Mouse (Mus musculus) kidney, adult 2 months (tissue): ENCODE measurements around the gene Apln. TPM values are rescaled to one million over a fixed set of nuclear protein-coding genes. Genes with fewer than 3 reads are reported as not detected.

Experiments
- DNase-seq: peaks from one replicate; pipeline ENCODE4 v3.0.0; 2021
- H3K27ac ChIP-seq: fragments of 200-500 bp; 2 replicates; pipeline ENCODE4 v1.5.1; 2012; ENCODE audit warnings: low read depth, low read length, control low read depth, inconsistent platforms; ENCODE audit not compliant: insufficient read depth
- H3K27me3 ChIP-seq: fragments of 200-500 bp; replicated peaks from 2 replicates; pipeline ENCODE4 v1.6.1; 2012; ENCODE audit warnings: mild to moderate bottlenecking, moderate library complexity, low read length, inconsistent platforms; ENCODE audit not compliant: control insufficient read depth, insufficient read depth
- H3K36me3 ChIP-seq: fragments of 200-500 bp; 2 replicates; pipeline ENCODE4 v1.6.1; 2012; ENCODE audit warnings: mild to moderate bottlenecking, moderate library complexity, low read length, inconsistent platforms; ENCODE audit not compliant: control insufficient read depth, insufficient read depth
- H3K4me1 ChIP-seq: fragments of 200-500 bp; 2 replicates; pipeline ENCODE4 v1.6.1; 2011; ENCODE audit warnings: low read length; ENCODE audit not compliant: control insufficient read depth, insufficient read depth
- H3K4me3 ChIP-seq: fragments of 200-500 bp; 2 replicates; pipeline ENCODE4 v1.5.1; 2011; ENCODE audit warnings: mild to moderate bottlenecking, low read depth, low read length, control low read depth; ENCODE audit not compliant: insufficient read depth
- CTCF ChIP-seq: fragments of 200-500 bp; conservative IDR thresholded peaks from 2 replicates; pipeline ENCODE4 v1.5.1; 2011; ENCODE audit warnings: low read depth, mild to moderate bottlenecking, control low read depth, low read length, moderate library complexity, mixed read lengths; ENCODE audit not compliant: insufficient read depth, insufficient read length
- POLR2A ChIP-seq: fragments of 200-500 bp; IDR thresholded peaks from one replicate; pipeline ENCODE4 v1.6.1; 2011; ENCODE audit warnings: low read depth, low read length, control low read depth
- WGBS: fragments of 180-500 bp; shearing (Covaris S2); methylation state at CpG from one replicate; pipeline ENCODE4 v1.1.7; 2018; 5-methylcytosine and 5-hydroxymethylcytosine counted together
- polyA plus RNA-seq: library from polyadenylated mRNA; depleted of rRNA; stranded (reverse); fragments of >200 nt; gene quantifications from 2 replicates; pipeline ENCODE4 v1.2.3, GENCODE M21; 2012

Gene Apln
- polyA plus RNA-seq, 1 experiment = 8.1 TPM

DNA sequence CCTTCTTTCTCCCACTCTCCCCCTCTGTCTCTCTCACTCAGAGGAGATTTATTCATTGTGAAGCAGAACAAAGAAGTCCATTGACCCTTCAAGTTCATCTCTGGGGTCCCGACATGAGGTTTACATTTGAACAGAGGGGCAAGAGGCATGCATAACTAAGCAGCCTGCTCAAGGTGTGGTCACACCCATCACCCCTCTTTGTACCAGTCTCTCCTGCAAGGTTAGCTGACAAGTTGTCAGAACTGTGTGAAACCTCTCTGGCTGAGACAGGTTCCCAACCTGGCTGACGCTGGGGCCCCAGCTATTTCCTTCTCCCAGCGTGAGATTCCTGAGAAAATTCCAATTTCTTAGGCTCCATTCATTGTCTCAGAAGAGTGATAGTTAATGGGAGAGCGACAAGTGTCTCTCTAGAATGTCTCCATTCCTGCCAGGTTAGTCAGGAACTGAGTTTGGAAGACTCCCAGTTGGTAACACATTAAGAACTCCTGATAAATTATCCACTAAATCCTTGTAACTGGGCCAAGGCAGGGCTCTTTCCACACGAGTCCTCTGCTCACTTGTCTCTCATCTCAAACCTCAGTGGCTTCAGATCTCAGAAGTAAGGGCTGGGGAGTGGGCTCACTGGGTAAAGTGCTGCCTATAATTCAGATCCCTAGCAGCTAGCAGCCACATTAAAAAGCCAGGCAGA lies 29.7 kb upstream of the Apln start:
- H3K4me3 ChIP-seq = no peak overlapping the region
- H3K27me3 ChIP-seq = no peaks in the 10 kb centered on the region
- TF ChIP-seq POLR2A (no peak), CTCF (no peak)
- 27% methylated on average over 5 of the region's 5 CpGs for WGBS
- no peak overlapping the region for H3K27ac ChIP-seq
- peak; percentile 74 for DNase-seq
- H3K4me1 ChIP-seq = no peaks in the 10 kb centered on the region
- no peaks in the 10 kb centered on the region for H3K36me3 ChIP-seq

DNA sequence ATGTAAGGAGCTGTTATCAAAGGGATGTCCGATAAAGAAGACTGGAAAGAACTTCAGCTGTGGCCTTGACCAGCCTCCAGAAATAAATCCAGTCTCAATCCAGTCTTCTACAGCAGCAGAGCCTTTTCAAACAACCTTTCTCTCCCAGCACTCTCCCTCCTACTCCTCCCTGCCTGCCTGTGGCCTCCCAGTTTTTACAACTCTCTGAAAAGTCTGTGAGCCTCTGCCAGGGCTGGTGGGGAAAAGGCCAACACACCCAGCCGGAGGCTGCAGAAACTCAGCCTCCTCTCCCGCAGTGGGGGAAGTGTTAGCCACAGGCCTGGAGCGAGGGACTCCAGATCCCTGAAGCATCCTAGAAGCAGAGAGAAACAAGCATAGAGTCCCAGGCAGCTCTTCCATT lies 27.8 kb upstream of the Apln start:
- TF ChIP-seq CTCF = no peak
- no peak for TF ChIP-seq POLR2A
- H3K36me3 ChIP-seq = no peaks in the 10 kb centered on the region
- no peak overlapping the region for H3K4me3 ChIP-seq
- no peak for DNase-seq
- no peak overlapping the region for H3K27ac ChIP-seq
- H3K27me3 ChIP-seq = no peaks in the 10 kb centered on the region
- H3K4me1 ChIP-seq = no peaks in the 10 kb centered on the region
- 90% methylated on average over 4 of the region's 4 CpGs for WGBS

DNA sequence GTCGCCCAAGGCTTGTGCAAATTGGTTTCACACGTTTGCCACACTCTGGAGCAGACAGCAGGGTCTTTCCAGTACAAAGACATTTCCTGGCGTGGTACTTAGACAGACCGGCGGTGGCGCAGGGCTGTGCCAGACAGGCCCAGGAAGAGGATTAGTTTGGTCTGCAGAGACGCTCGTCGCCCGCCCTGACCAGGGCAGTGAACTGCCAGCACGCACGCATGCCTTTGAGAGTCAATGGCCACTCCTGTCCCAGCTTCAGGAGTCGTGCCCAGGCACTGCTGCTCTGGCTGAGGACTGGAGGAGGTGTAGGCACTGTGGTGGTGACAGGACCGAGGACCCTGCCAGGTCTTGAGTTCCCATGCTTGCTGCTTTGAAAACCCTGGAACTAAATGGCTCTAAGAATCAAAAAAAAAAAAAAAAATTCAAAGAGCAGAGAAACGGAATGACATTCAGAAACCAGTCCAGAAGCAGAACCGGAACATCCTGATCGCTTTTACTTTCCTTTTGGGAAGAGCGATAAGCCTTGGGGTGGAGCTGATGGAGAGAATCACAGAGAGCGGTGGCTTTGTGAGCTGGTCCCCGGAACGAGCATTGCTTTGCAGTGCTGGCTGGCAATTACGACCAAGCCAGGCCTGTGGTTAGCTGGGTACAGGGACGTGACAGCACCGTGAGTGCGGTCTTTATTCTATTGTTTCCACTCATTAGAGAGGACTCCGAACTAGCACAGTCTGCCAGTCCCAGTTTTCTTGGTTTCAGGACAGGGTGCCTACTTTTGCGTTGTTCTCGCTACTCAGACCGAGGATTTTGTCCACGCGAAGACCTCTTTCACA lies 19.7 kb upstream of the Apln start:
- H3K27ac ChIP-seq = 0 out of 2 replicates have a peak overlapping the region, but pooled peaks have one; percentile 28
- TF ChIP-seq CTCF = no peak
- no peak for TF ChIP-seq POLR2A
- WGBS = 10% methylated on average over 31 of the region's 31 CpGs
- no peaks in the 10 kb centered on the region for H3K4me1 ChIP-seq
- DNase-seq = peak; percentile 40
- H3K4me3 ChIP-seq = peak overlapping the region; percentile 55
- no peaks in the 10 kb centered on the region for H3K36me3 ChIP-seq
- H3K27me3 ChIP-seq = no peaks in the 10 kb centered on the region

GRCm38 (mm10) chrX:48053743-48054142 lies 19.1 kb upstream of the Apln start:
- no peak for DNase-seq
- WGBS = 44% methylated on average over 3 of the region's 3 CpGs
- Histone ChIP-seq H3K36me3 (no peaks in the 10 kb centered on the region), H3K27ac (no peak overlapping the region), H3K4me3 (no peak overlapping the region), H3K27me3 (no peaks in the 10 kb centered on the region), H3K4me1 (no peaks in the 10 kb centered on the region)
- TF ChIP-seq CTCF (no peak), POLR2A (no peak)

- H3K4me3 ChIP-seq = no peak overlapping the region
- no peaks in the 10 kb centered on the region for H3K36me3 ChIP-seq
- H3K27ac ChIP-seq = no peak overlapping the region
- H3K27me3 ChIP-seq = no peaks in the 10 kb centered on the region
- WGBS = 88% methylated on average over 2 of the region's 2 CpGs
- TF ChIP-seq CTCF (no peak), POLR2A (no peak)
- no peaks in the 10 kb centered on the region for H3K4me1 ChIP-seq
- DNase-seq = no peak
Measured at GRCm38 (mm10) chrX:48046315-48046714, 11.7 kb upstream of the Apln start.

DNA sequence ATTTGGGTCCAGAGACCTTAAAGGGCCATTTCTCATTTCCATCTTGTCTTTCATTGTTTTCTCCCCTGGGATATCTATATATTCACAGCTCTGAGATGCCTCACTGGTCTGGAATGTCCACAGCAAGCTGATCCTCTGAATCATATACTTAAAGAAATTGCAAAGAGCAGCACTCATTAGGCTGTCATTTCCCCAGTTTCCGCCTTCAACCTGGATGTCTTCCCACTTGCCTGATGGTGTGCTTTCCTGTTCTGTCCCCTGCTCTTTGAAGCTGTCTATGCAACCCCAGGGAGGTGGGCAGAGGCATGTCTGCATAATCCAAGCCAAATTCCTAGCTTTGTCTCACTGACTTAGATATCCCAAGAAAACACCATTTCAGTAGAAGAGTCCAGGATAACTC lies 9.6 kb upstream of the Apln start:
- WGBS = 87% methylated on average over 1 of the region's 1 CpGs
- no peaks in the 10 kb centered on the region for H3K36me3 ChIP-seq
- no peak overlapping the region for H3K27ac ChIP-seq
- H3K4me3 ChIP-seq = no peak overlapping the region
- DNase-seq = no peak
- no peak for TF ChIP-seq CTCF
- no peak for TF ChIP-seq POLR2A
- H3K27me3 ChIP-seq = no peaks in the 10 kb centered on the region
- no peaks in the 10 kb centered on the region for H3K4me1 ChIP-seq

- Histone ChIP-seq H3K36me3 (no peaks in the 10 kb centered on the region), H3K4me1 (no peaks in the 10 kb centered on the region), H3K27me3 (no peaks in the 10 kb centered on the region), H3K27ac (no peak overlapping the region), H3K4me3 (no peak overlapping the region)
- 57% methylated on average over 4 of the region's 4 CpGs for WGBS
- TF ChIP-seq POLR2A = no peak
- no peak for TF ChIP-seq CTCF
- DNase-seq = no peak
Measured at GRCm38 (mm10) chrX:48042748-48043147, 8.1 kb upstream of the Apln start.
